Mouse (Mus musculus) left cerebral cortex, postnatal 10 days (tissue): Measurements from ENCODE around the gene R3hdml. TPM values are rescaled to one million over a fixed set of nuclear protein-coding genes. Genes with fewer than 3 reads are reported as not detected.

Source experiments
- DNase-seq, 2 experiments: peaks; one replicate each; pipeline ENCODE4 v3.0.0; 2021 to 2022; ENCODE audit warnings: low spot score in 2 of 2, mixed read lengths in 1 of 2; ENCODE audit errors: extremely low spot score in 1 of 2
- intact Hi-C: fragments of 180-260 bp; cut with DNase I; formaldehyde crosslinking; loops from one replicate; pipeline ENCODE4 v1.15.1; 2025
- total RNA-seq, 2 experiments: library from RNA; stranded (reverse); gene quantifications; 2 replicates each; pipeline ENCODE4 v1.2.3; 2021

The R3hdml gene
- total RNA-seq, 2 experiments from 2014 or later, result 0.55 TPM; not detected in 1

DNA sequence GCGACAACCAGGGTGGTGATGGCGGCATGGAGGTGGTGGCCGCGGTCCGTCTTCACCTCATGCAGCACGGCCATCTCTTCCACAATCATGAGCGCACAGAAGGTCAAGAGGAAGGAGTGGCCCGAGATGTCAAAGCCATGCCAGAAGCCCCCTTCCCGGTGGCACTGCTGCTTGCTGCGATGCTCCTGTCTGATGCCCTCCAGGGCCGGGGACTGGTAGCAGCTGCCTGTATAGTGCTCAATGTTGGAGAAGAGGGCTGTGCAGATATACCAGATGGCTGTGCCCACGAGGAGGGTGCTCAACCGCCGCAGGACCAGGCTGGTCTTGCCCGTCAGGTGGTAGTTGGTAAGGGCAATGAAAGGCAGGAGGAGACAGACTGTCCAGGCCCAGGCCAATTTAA, 22.4 kb upstream of the R3hdml start:
- DNase-seq, result no peak
- intact Hi-C loops, result no loop called here

DNA sequence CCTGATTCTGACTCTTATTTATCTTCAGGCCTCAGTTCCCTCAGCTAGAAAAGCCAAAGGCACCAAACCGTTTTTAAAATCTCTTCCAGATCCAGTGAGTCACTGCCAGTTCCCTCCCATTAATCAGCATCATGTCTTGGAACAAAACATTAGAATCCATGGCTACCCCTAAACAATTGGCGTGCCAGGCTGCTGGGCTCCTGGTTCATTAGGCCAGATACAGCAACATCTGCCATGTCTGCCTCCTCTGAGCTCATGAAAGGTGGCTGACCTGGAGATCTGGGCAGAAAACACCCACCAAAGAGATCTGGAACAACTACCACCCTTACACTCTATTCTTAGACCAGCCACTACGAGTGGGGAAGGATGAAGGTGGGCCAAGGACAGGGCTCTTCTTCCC, 21.0 kb upstream of the R3hdml start:
- no peak for DNase-seq
- intact Hi-C loops, result no loop called here

DNA sequence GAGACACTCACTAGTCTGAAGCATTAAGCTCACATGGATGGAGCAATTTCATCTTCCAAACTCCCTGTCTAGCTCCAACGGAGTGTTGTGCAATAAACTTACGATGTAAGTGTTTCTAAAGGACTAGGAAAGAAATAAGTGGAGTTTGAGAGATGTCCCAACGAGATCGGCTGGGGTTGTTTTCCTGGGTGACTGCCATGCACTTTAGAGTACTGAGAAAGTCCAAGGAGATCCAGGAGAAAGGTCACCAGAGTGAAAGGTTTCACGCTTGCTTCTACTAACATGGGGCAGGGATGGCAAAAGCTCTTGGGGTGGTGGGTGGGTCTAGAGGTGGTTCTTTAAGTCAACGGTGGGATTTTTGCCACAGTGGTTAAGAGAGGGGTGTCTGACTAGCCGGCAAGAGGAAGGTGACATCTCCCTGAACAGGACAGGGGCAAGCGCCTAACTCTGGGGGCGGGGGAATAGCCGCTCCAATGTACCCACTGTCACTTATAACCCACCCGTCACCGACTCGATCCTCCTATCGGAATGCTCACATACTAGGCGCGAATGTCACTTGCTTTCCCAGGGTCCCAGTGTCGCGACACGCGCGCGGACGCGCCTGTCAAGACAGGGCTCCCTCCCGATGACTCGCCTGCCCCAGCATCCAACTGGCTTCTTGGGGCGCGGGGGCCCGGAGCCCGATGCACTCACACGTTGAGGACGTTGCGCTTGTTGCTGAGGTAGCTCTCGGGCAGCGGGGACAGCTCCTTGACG, 20.2 kb upstream of the R3hdml start:
- intact Hi-C loops, result no loop called here
- no peak for DNase-seq

DNA sequence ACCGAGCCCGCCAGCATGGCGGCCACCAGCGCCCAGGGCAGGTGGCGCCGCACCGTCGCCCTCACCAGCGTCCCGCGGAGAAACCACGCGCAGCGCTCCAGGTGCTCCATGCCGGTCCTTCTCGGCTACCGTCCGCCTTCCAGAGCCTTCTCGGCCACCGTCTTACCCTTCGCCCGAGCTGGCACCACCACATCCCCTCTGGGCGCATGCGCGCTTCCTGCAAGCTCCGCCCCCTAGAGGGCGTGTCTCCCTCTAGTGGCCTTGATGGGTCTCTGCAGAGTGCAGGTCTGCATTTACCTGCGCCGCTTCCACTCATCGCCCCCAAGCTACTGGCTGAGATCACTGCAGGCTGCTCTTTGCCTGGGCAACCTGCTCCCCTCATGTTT, 19.7 kb upstream of the R3hdml start, which contains the start of gene Fitm2:
Fitm2 (minus strand) TSS at position 164 of the 386 bp plus-strand sequence.
- intact Hi-C loops, result no loop called here
- peak; percentile 95 to 96 for DNase-seq

DNA sequence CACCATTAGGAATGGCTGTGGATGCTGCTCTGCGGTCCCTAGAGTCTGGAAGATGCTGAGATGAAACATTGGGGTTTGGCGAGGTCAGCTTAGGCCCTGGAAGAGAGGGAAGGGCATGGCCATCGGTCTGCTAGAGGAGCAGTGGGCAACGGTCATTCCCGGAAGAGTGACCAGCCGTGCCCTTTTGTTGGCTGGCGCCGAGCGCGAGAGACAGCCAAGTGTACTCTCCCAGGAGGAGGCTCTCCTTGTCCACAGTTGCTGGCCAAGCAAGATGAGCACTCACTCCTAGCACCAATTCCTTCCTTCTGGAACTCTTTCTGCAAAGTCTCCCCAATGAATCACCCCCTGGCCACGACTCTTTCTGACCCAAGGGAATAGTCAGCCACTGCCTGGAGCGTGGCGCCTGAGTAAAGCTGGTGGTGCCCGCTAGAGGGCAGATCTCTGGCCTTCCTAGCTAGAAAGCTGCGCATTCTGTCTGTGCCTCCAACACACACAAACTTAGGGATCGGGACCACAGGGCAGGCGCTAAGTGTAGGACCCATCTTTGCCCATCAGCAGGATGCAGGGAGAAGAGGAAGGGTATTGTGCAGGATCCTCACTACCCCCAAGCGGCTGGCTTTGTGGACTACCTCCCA, 11.8 kb upstream of the R3hdml start:
- DNase-seq, result no peak
- intact Hi-C loops, result no loop called here

DNA sequence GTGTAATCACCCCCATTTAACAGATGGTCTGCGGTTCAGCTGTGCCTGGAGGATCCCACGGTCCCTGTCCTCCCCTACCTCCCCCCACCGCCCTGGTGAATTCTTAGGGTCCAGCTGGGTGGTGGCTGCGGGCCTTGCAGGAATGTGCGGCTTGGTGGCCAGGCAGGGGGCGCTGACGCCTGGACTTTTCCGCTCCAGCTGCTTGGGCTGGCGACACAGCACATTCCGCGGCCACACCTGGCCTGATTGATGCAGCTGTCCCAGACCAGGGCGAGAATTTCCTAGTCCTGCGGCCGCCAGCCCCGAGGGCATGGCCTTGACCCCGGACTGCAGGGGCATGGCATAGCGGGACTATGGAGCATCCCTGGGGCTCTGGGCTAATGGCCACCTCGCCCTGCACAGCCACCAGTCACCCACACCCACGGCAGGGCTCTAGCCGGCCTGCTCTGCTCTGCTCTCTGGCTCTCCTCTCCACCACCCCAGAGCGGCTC, 10.5 kb upstream of the R3hdml start:
- intact Hi-C loops, result no loop called here
- peak in 1 of 2 experiments; percentile 50 for DNase-seq

DNA sequence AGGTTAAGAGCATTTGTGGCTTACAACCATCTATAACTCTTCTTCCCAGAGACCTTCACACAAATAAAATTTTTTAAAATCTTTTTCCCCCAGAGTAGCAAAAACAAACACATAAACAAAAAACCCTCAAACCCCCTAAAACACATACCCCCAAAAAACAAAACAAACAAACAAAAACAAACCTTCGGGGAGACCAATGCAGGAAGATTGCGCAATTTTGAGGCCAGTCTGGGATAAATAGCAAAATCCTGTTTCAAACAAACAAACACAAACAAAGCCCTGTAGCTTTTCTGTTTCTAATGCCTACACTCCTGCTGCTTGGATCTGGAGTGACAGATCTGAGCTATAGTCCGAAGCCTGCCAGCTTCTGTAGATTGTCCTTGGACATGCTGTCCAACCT, 4.8 kb upstream of the R3hdml start:
- DNase-seq, result no peak
- intact Hi-C loops, result no loop called here

DNA sequence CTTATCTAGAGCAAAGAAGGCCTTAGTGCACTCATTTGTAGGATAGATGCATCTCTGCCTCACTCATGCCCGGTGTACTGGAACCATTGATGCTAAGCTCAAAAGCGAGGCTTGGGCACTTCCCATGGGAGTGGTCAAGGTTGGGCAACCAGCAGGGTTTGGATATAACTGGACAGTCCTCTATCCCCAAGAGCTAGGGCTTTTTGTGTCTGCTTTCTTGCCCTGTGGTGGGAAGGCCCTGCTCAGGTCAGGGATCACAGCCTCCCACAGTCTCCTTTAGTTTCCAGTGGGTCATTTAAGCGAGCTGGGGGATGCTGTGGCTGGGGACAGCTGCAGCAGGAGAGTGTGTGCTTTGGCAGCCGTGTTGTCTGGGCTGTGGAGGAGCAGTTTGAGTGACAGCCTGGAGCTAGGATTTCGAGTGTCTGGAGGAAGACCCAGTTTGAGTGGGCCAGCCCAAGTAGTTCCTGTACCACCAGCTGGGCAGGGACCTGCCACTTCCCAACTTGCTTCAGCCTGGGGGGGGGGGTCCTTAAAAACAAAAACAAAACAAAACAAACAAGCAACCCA, 2.3 kb upstream of the R3hdml start:
- intact Hi-C loops, result loop anchor here (10.0 kb wide), 1 partner anchor 135 kb away; no protein-coding TSS in a partner anchor

DNA sequence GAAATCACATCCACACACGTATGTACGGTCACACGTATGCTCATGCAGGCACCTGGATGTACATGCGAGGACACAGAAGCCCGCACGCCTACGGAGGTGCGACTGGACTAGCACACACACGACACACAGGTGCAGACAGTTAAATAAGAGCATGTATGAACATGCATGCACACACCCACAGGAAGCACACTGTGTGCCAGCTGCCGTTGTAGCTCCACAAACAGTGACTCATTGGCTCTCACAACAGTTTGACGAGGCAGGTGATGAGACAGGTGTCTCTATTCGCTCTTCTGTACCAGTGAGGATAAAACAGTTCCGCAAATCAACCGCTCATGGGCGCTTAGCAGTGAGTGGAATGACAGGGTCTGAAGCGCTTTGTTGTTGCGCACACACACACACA, 1.5 kb upstream of the R3hdml start:
- intact Hi-C loops, result loop anchor here (10.0 kb wide), 1 partner anchor 136 kb away; no protein-coding TSS in a partner anchor
- DNase-seq, result no peak

More for the DNA sequence above, 2.3 kb upstream of the R3hdml start:
- DNase-seq, result no peak

DNA sequence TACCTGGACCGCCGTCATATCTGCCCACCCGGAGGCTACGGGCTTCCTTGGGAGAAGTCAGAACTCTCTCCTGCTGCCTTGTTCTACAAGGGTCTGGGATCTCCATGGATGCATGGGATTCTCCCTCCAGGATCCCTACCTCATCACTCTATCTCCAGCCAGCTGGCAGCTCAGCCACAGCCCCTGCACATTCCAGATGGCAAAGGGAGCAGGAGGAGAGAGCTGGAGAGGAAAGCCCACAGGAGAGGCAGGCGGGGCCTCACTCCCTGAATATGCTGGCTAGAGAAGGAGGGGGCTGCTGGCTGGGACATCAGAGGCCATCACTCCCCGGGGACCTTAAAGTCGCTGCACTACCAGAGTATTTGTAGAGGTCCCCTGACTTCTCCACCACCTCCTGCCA, 767 bp upstream of the R3hdml start:
- intact Hi-C loops, result loop anchor here (10.0 kb wide), 1 partner anchor 137 kb away; no protein-coding TSS in a partner anchor
- peak in 1 of 2 experiments; percentile 37 for DNase-seq

DNA sequence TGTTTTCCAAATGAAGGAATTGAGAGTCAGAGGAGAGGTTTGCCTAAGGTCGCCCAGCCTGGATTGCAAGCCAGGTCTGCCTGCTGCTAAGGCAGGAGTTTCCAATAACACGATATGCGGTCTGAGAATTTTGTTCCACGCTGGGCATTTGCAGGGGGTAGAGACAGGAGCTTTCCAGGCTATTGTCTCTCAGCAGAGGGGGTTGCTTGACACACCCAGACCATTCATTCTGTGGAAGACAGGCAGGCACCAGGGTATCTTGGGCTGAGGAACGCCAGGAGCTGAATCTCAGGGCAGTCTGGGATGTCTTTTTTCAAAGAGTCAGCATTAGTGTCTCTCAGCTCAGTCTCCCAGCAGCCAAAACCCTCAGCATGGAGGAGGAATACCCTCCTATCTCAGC, 913 bp downstream of the R3hdml start:
- intact Hi-C loops, result loop anchor here (10.0 kb wide), 1 partner anchor 138 kb away; no protein-coding TSS in a partner anchor
- no peak for DNase-seq

DNA sequence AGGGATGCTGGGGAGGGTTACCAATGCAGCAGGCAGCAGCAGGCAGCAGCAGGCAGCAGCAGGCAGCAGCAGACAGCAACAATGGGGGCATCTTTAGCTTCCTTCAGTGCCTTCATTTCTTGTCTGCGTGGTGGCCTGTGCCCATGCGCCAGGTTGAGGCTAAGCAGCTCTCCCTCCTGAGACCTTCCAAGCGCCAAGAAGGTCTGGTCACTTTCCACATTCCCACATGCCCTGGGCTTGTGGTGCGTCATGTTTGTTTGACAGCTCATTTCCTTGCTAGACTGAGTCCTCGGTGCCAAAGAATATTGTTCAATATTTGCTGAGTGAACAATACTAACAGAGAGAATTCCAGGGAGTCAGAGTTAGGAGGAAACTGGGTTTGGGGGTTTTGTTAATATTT, 1.9 kb downstream of the R3hdml start:
- no peak for DNase-seq
- intact Hi-C loops, result loop anchor here (10.0 kb wide), 1 partner anchor 139 kb away; no protein-coding TSS in a partner anchor

DNA sequence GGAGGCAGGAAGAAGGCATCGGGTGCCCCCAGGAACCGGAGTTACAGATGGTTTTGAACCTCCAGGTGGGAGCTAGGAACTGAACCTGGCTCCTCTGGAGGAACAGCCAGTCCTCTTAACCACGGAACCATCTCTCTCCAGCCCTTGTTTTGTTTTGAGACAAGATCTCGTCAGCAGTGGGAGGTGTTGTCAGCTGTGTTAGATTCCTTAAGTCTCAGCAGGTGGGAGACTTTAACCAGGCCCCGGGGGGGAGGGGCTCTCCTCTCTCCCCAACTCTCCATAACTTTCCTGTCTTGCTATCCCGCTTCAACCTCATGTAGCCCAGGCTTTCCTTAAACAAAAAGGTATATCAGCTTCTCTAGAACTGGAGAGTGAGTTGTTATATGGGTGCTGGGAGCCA, 2.3 kb downstream of the R3hdml start:
- no peak for DNase-seq
- intact Hi-C loops, result loop anchor here (10.0 kb wide), 1 partner anchor 140 kb away; no protein-coding TSS in a partner anchor

DNA sequence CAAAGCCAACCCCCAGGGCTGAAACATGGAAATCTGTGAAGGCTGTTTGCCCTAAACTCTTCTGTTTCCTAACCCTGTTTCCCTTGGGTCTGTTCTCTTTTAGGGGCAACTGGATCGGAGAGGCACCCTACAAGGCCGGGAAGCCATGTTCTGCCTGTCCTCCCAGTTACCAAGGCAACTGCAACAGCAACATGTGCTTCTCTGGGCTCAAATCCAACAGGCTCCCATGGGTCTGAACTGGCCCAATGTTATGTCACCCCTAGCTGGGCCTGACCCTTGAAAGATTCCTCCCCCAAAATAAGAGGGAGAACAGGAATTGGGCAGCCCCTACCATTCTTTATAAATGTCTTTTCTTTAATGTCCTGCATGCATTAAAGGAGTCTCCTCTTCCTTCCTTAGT, 10.1 kb downstream of the R3hdml start:
- DNase-seq, result no peak

DNA sequence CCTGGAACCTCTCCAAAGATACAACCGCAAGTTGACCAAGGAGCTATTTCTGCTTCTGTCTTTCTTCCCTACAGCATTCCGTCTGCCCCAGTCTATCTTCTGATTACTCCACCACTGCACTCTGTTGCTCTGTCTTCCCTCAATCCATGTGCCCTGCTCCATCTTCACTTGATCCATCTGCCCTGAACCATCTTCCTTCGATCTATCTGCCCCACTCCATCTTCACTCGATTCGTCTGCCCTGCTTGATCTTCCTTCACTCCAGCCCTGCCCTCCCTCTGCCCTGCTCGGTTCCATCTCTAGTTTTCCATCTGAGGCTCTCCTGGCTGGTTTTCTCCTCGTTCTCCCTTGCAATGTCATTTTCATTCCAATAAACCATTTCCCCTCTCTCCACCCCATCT, 11.1 kb downstream of the R3hdml start:
- intact Hi-C loops, result no loop called here
- DNase-seq, result no peak

More for the DNA sequence above, 10.1 kb downstream of the R3hdml start:
- intact Hi-C loops, result no loop called here

DNA sequence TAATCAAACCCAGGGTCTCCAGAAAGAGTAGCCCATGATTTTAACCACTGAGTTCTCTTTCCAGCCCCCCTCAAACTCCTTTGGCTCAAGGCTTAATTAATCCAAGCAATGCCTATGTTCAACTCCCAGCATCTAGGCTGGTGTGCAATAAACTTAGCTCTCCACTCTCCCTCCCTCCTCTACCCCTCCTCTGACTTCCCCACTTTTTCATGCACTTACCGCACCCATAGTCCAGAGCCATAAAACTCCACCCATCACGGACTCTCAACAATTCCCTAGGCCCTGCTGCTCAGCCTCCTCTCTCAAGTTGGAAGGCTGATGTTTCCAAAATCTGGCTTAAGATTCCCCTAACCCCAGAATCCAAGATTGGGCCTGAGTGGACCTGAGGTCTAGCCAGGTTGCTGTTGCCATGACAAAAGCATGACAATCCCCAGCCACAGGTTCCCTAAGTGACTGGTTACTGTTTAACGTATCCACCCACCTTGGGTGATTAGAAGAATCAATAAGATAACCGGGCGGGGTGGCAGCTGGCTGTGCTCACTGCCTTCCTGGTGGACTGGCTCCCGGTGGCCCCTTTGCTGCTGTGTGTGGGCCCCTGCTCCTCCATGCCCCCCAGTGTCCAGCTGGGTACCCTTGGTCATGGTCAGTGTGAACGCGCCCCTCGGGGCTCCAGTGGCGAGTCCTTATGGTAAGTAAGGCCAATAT, 14.3 kb downstream of the R3hdml start, which contains the start of gene Hnf4a:
Hnf4a (plus strand) TSS at position 509 of the 705 bp plus-strand sequence.
- intact Hi-C loops, result no loop called here
- no peak for DNase-seq

DNA sequence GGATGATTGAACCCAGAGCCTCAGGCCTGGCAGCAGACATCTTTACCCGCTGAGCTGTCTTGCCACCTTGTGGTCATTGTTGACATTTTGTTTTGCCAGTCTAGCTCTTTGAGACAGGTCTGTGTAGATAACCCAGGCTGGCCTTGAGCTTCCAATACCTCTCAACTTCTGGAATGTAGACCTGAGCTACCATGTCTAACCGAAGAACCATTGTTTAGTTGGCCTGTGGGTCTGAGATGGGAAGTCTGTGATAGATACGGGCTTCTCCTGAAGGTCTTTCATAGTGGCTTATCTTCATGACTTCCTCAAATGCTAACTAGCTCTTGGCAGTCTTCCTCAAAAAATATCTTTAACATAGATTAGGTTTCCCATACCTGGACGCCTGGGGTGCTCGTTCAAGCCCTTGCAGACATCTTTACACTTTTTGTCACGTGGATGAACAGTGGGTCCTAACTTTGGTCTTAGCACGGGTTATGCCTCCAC, 33.7 kb downstream of the R3hdml start:
- intact Hi-C loops, result no loop called here
- DNase-seq, result no peak

DNA sequence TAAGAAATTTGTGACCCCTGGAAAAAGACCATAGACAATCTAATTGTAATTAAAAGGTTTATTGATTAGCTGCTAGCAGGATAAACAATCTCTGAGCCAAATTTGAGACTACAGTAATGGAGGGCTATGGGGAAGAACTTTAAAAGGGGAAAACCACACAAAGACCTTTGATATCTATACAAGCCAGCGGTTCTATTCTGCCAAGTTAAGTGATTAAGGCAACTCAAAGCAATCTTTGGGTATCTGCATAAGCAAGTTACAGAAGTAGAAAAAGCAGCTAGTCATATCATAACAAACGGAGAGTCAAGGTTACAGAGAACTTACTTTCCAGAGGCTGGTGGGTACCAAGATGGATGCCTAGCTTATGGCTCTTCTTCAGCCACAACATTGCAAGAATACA, 35.4 kb downstream of the R3hdml start:
- DNase-seq, result no peak
- intact Hi-C loops, result no loop called here

DNA sequence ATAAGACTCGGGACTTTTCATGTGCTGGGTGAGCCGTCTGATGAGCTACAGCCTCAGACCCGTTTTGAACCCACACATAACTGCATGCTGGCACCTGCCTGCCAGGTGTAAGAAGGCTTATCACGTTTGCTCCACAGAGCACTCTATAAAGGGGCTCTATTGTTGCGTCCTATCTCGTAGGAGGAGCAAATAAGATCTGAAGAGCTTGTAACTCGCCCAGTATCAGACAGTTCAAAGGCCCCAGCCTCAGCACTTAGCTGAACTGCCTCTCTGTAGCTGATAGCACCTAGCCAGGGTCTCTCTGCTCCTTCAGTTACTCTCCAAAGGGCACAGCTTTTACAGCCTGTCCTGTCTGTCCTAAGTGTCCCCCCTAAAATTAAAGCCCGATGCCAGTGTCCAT, 38.3 kb downstream of the R3hdml start:
- DNase-seq, result no peak
- intact Hi-C loops, result loop anchor here (10.0 kb wide), 2 partner anchors 184 to 304 kb away; no protein-coding TSS in a partner anchor
